Mouse (Mus musculus) CH12.LX (cell line): ENCODE results near the gene Bpgm.

Experiments
- CTCF ChIP-seq, 2 experiments: IDR thresholded peaks in 1 of 2; conservative IDR thresholded peaks in 1 of 2; 2 replicates each; pipeline ENCODE4 v1.5.1; 2011 to 2012; ENCODE audit warnings: low read depth in 2 of 2, low read length in 2 of 2, improper control_type of control experiment in 1 of 2, inconsistent platforms in 1 of 2, mild to moderate bottlenecking in 1 of 2, moderate library complexity in 1 of 2
- EP300 ChIP-seq: IDR thresholded peaks from 2 replicates; pipeline ENCODE4 v1.6.1; 2011; ENCODE audit warnings: low read length, improper control_type of control experiment
- NELFE ChIP-seq: IDR thresholded peaks from 2 replicates; pipeline ENCODE4 v1.6.1; 2011; ENCODE audit warnings: low read depth, low read length, improper control_type of control experiment

GRCm38 (mm10) chr6:34473346-34473745, 2.7 kb upstream of the Bpgm start:
- TF ChIP-seq CTCF (conservative IDR thresholded peaks at IDR 0.05 in 1 of 2, IDR thresholded peaks at IDR 0.05 in 1 of 2; ENCODE audit: low read depth in 2 of 2, low read length in 2 of 2): no peak
- no peak for TF ChIP-seq NELFE
- no peak for TF ChIP-seq EP300
